Mouse (Mus musculus) fat pad, adult 2 months (tissue): ENCODE data around the gene Pnrc2.

Source experiments
- DNase-seq: peaks from one replicate; pipeline ENCODE4 v3.0.0-alpha.2; 2011; ENCODE audit warnings: low read depth, low spot score; ENCODE audit errors: extremely low read depth

The Pnrc2 gene

GRCm38 (mm10) chr4:135892884-135893283 lies 19.2 kb upstream of the Pnrc2 start:
- DNase-seq, result no peak

GRCm38 (mm10) chr4:135891539-135891938 lies 17.9 kb upstream of the Pnrc2 start:
- DNase-seq, result no peak

GRCm38 (mm10) chr4:135889884-135890283 lies 16.2 kb upstream of the Pnrc2 start:
- no peak for DNase-seq

GRCm38 (mm10) chr4:135889146-135889883 lies 15.7 kb upstream of the Pnrc2 start:
- DNase-seq, result no peak

- no peak for DNase-seq
Measured at GRCm38 (mm10) chr4:135888448-135889057, 14.9 kb upstream of the Pnrc2 start.

- DNase-seq, result no peak
Measured at GRCm38 (mm10) chr4:135886184-135886583, 12.5 kb upstream of the Pnrc2 start.

- DNase-seq, result no peak
Measured at GRCm38 (mm10) chr4:135885676-135886075, 12.0 kb upstream of the Pnrc2 start.

- DNase-seq, result no peak
Measured at GRCm38 (mm10) chr4:135884531-135884930, 10.9 kb upstream of the Pnrc2 start.

GRCm38 (mm10) chr4:135883881-135884516 lies 10.3 kb upstream of the Pnrc2 start:
- no peak for DNase-seq

GRCm38 (mm10) chr4:135883401-135883851 lies 9.8 kb upstream of the Pnrc2 start:
- no peak for DNase-seq

- no peak for DNase-seq
Measured at GRCm38 (mm10) chr4:135882023-135882422, 8.4 kb upstream of the Pnrc2 start.

GRCm38 (mm10) chr4:135880576-135880975 lies 6.9 kb upstream of the Pnrc2 start:
- DNase-seq, result no peak

- no peak for DNase-seq
Measured at GRCm38 (mm10) chr4:135880018-135880417, 6.4 kb upstream of the Pnrc2 start.

- DNase-seq, result no peak
Measured at GRCm38 (mm10) chr4:135879021-135879420, 5.4 kb upstream of the Pnrc2 start.

- no peak for DNase-seq
Measured at GRCm38 (mm10) chr4:135877742-135878141, 4.1 kb upstream of the Pnrc2 start.

- DNase-seq, result peak; percentile 58
Measured at GRCm38 (mm10) chr4:135876583-135877020, 3.0 kb upstream of the Pnrc2 start.

GRCm38 (mm10) chr4:135875991-135876582 lies 2.4 kb upstream of the Pnrc2 start:
- DNase-seq, result no peak

GRCm38 (mm10) chr4:135875546-135875945 lies 1.9 kb upstream of the Pnrc2 start:
- no peak for DNase-seq

- DNase-seq, result no peak
Measured at GRCm38 (mm10) chr4:135874564-135875535, 1.2 kb upstream of the Pnrc2 start.

- no peak for DNase-seq
Measured at GRCm38 (mm10) chr4:135872589-135873391, 860 bp downstream of the Pnrc2 start.
